Mouse (Mus musculus) MEL (cell line): ENCODE measurements around the gene Prr23a3. TPM values are rescaled to one million over a fixed set of nuclear protein-coding genes. Genes with fewer than 3 reads are reported as not detected.

ENCODE experiments used
- DNase-seq: peaks from one replicate; pipeline ENCODE4 v3.0.0; 2011; ENCODE audit warnings: low read depth, low spot score
- H3K27ac ChIP-seq: 2 replicates; pipeline ENCODE4 v1.5.1; 2012; ENCODE audit warnings: low read depth, mild to moderate bottlenecking, control low read depth, low read length, moderate library complexity; ENCODE audit not compliant: control insufficient read depth
- H3K27me3 ChIP-seq, 2 experiments: fragments of 150-350 bp in 1 of 2; sonication (generic) in 1 of 2; 2 replicates each; pipeline ENCODE4 v1.6.1; 2012; ENCODE audit warnings: low read length in 2 of 2, mild to moderate bottlenecking in 2 of 2, improper control_type of control experiment in 1 of 2, moderate library complexity in 1 of 2; ENCODE audit not compliant: insufficient read depth in 2 of 2, control insufficient read depth in 1 of 2
- H3K36me3 ChIP-seq, 2 experiments: 2 replicates each; pipeline ENCODE4 v1.6.1; 2012 to 2014; ENCODE audit warnings: low read length in 2 of 2, improper control_type of control experiment in 1 of 2, inconsistent platforms in 1 of 2, mild to moderate bottlenecking in 1 of 2; ENCODE audit not compliant: insufficient read depth in 2 of 2, control insufficient read depth in 1 of 2
- H3K4me1 ChIP-seq, 2 experiments: fragments of 150-350 bp in 1 of 2; sonication (generic) in 1 of 2; 2 replicates each; pipeline ENCODE4 v1.6.1; 2012; ENCODE audit warnings: low read length in 2 of 2, improper control_type of control experiment in 1 of 2, mild to moderate bottlenecking in 1 of 2; ENCODE audit not compliant: insufficient read depth in 2 of 2, control insufficient read depth in 1 of 2
- H3K4me3 ChIP-seq, 2 experiments: fragments of 150-350 bp in 1 of 2; sonication (generic) in 1 of 2; 2 replicates each; pipeline ENCODE4 v1.5.1; 2012; ENCODE audit warnings: low read depth in 2 of 2, low read length in 2 of 2, mild to moderate bottlenecking in 2 of 2, moderate library complexity in 2 of 2, control low read depth in 1 of 2, improper control_type of control experiment in 1 of 2; ENCODE audit not compliant: control insufficient read depth in 1 of 2, insufficient read depth in 1 of 2
- H3K79me2 ChIP-seq: 2 replicates; pipeline ENCODE4 v1.6.1; 2012; ENCODE audit warnings: mild to moderate bottlenecking, low read length, moderate library complexity; ENCODE audit not compliant: control insufficient read depth, poor library complexity, insufficient read depth
- H3K9ac ChIP-seq: 2 replicates; pipeline ENCODE4 v1.6.1; 2012; ENCODE audit warnings: low read depth, mild to moderate bottlenecking, control low read depth, low read length, moderate library complexity; ENCODE audit not compliant: control insufficient read depth, poor library complexity, severe bottlenecking
- H3K9me3 ChIP-seq: fragments of 150-350 bp; sonication (generic); replicated peaks from 2 replicates; pipeline ENCODE4 v1.6.1; 2012; ENCODE audit warnings: mild to moderate bottlenecking, low read length, improper control_type of control experiment, moderate library complexity; ENCODE audit not compliant: insufficient read depth
- CHD1 ChIP-seq: IDR thresholded peaks from 2 replicates; pipeline ENCODE4 v1.6.1; 2012; ENCODE audit warnings: low read depth, mild to moderate bottlenecking, inconsistent platforms, low read length, improper control_type of control experiment
- CHD2 ChIP-seq: IDR thresholded peaks from 2 replicates; pipeline ENCODE4 v1.6.1; 2011; ENCODE audit warnings: low read length, improper control_type of control experiment
- CTCF ChIP-seq, 3 experiments: IDR thresholded peaks in 2 of 3; conservative IDR thresholded peaks in 1 of 3; 2 replicates each; pipeline ENCODE4 v1.5.1; 2011 to 2012; ENCODE audit warnings: low read length in 3 of 3, low read depth in 2 of 3, mild to moderate bottlenecking in 2 of 3, improper control_type of control experiment in 1 of 3, inconsistent platforms in 1 of 3, mixed read lengths in 1 of 3, moderate library complexity in 1 of 3; ENCODE audit not compliant: control insufficient read depth in 1 of 3, insufficient read depth in 1 of 3, poor library complexity in 1 of 3, severe bottlenecking in 1 of 3
- ELF1 ChIP-seq: IDR thresholded peaks from 2 replicates; pipeline ENCODE4 v1.6.1; 2014; ENCODE audit warnings: low read depth, mild to moderate bottlenecking, inconsistent platforms, low read length, improper control_type of control experiment, moderate library complexity
- EP300 ChIP-seq, 2 experiments: IDR thresholded peaks; 2 replicates each; pipeline ENCODE4 v1.6.1; 2011; ENCODE audit warnings: improper control_type of control experiment in 2 of 2, low read length in 2 of 2, low read depth in 1 of 2, mild to moderate bottlenecking in 1 of 2
- HCFC1 ChIP-seq: IDR thresholded peaks from 2 replicates; pipeline ENCODE4 v1.6.1; 2012; ENCODE audit warnings: low read depth, mild to moderate bottlenecking, inconsistent platforms, low read length, improper control_type of control experiment, moderate library complexity
- KAT2A ChIP-seq: conservative IDR thresholded peaks from 2 replicates; pipeline ENCODE4 v1.6.1; 2012; ENCODE audit warnings: low read depth, low read length, improper control_type of control experiment, inconsistent platforms
- MAZ ChIP-seq: IDR thresholded peaks from 2 replicates; pipeline ENCODE4 v1.6.1; 2012; ENCODE audit warnings: low read depth, mild to moderate bottlenecking, inconsistent platforms, low read length, improper control_type of control experiment
- MEF2A ChIP-seq: IDR thresholded peaks from 2 replicates; pipeline ENCODE4 v1.6.1; 2014; ENCODE audit warnings: low read depth, mild to moderate bottlenecking, inconsistent platforms, low read length, improper control_type of control experiment; ENCODE audit not compliant: poor library complexity, insufficient replicate concordance, severe bottlenecking; ENCODE audit errors: extremely low read depth
- MXI1 ChIP-seq: IDR thresholded peaks from 2 replicates; pipeline ENCODE4 v1.6.1; 2011; ENCODE audit warnings: mild to moderate bottlenecking, low read depth, low read length, improper control_type of control experiment
- MYC ChIP-seq: IDR thresholded peaks from 2 replicates; pipeline ENCODE4 v1.6.1; 2011; ENCODE audit warnings: low read depth, mild to moderate bottlenecking, low read length, improper control_type of control experiment, moderate library complexity
- POLR2A ChIP-seq, 2 experiments: IDR thresholded peaks; 2 replicates each; pipeline ENCODE4 v1.6.1; 2011 to 2012; ENCODE audit warnings: low read length in 2 of 2, mild to moderate bottlenecking in 2 of 2, control low read depth in 1 of 2, improper control_type of control experiment in 1 of 2, low read depth in 1 of 2, moderate library complexity in 1 of 2; ENCODE audit not compliant: control insufficient read depth in 1 of 2, insufficient read depth in 1 of 2, poor library complexity in 1 of 2
- POLR2AphosphoS2 ChIP-seq: IDR thresholded peaks from 2 replicates; pipeline ENCODE4 v1.6.1; 2011; ENCODE audit warnings: low read length, improper control_type of control experiment
- RAD21 ChIP-seq: IDR thresholded peaks from 2 replicates; pipeline ENCODE4 v1.6.1; 2011; ENCODE audit warnings: mild to moderate bottlenecking, low read depth, low read length, improper control_type of control experiment
- SIN3A ChIP-seq: IDR thresholded peaks from 2 replicates; pipeline ENCODE4 v1.6.1; 2012; ENCODE audit warnings: low read length, improper control_type of control experiment, inconsistent platforms
- TCF12 ChIP-seq: IDR thresholded peaks from 2 replicates; pipeline ENCODE4 v1.6.1; 2014; ENCODE audit warnings: low read depth, mild to moderate bottlenecking, inconsistent platforms, low read length, improper control_type of control experiment, moderate library complexity
- UBTF ChIP-seq: IDR thresholded peaks from 2 replicates; pipeline ENCODE4 v1.6.1; 2012; ENCODE audit warnings: low read depth, mild to moderate bottlenecking, inconsistent platforms, low read length, improper control_type of control experiment, moderate library complexity, borderline replicate concordance; ENCODE audit not compliant: insufficient read depth
- USF1 ChIP-seq: IDR thresholded peaks from 2 replicates; pipeline ENCODE4 v1.6.1; 2014; ENCODE audit warnings: low read depth, mild to moderate bottlenecking, inconsistent platforms, low read length, improper control_type of control experiment, moderate library complexity
- USF2 ChIP-seq, 2 experiments: IDR thresholded peaks; 2 replicates each; pipeline ENCODE4 v1.6.1; 2011 to 2012; ENCODE audit warnings: improper control_type of control experiment in 2 of 2, low read length in 2 of 2, borderline replicate concordance in 1 of 2, inconsistent platforms in 1 of 2, low read depth in 1 of 2, mild to moderate bottlenecking in 1 of 2; ENCODE audit not compliant: insufficient read depth in 1 of 2
- ZC3H11A ChIP-seq: IDR thresholded peaks from 2 replicates; pipeline ENCODE4 v1.6.1; 2012; ENCODE audit warnings: low read depth, mild to moderate bottlenecking, inconsistent platforms, low read length, improper control_type of control experiment
- ZKSCAN1 ChIP-seq: IDR thresholded peaks from 2 replicates; pipeline ENCODE4 v1.6.1; 2012; ENCODE audit warnings: low read depth, mild to moderate bottlenecking, inconsistent platforms, low read length, improper control_type of control experiment, moderate library complexity
- ZMIZ1 ChIP-seq: IDR thresholded peaks from 2 replicates; pipeline ENCODE4 v1.6.1; 2012; ENCODE audit warnings: low read depth, mild to moderate bottlenecking, inconsistent platforms, low read length, improper control_type of control experiment, moderate library complexity
- polyA plus RNA-seq, 2 experiments: library from polyadenylated mRNA; stranded (reverse) in 1 of 2; unstranded in 1 of 2; fragments of >175 nt in 1 of 2; fragments of >200 nt in 1 of 2; gene quantifications; 2 replicates each; pipeline versions ENCODE4 v1.2.1 to v1.2.4; 2012; ENCODE audit warnings: low replicate concordance in 2 of 2, low read depth in 1 of 2; ENCODE audit not compliant: insufficient read length in 2 of 2, insufficient read depth in 1 of 2, missing spikeins in 1 of 2
- total RNA-seq: library from RNA; depleted of rRNA; stranded (reverse); fragments of 300-350 nt; gene quantifications from 2 replicates; pipeline ENCODE4 v1.2.3, GENCODE M21; 2012

The Prr23a3 gene
- total and polyA plus RNA-seq, 3 experiments, result not detected

DNA sequence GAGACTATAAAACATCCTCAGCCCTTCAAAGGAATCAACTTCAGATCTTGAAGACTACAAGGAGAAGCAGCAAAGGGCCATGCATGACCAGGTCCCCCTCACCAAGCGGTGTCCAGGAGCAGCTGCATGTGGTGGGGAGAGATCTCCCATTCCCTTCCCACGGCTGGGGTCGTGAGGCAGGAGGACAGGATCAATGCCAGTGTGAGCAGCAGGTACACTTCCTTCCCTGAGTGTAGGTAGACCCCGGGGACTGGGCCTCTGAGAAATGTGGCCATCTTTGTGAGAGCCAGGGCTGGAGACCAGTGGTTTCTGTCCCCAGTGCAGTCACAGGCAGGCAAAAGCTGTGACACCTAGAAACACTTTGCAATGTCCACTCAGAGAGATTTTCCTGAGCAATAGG is 44.1 kb upstream of the Prr23a3 start:
- H3K27me3 ChIP-seq, result no peaks in the 10 kb centered on the region
- no peaks in the 10 kb centered on the region for H3K79me2 ChIP-seq
- no peak overlapping the region for H3K9ac ChIP-seq
- no peaks in the 10 kb centered on the region for H3K9me3 ChIP-seq
- no peaks in the 10 kb centered on the region for H3K36me3 ChIP-seq
- no peak for TF ChIP-seq MYC
- TF ChIP-seq TCF12, result no peak
- no peak for TF ChIP-seq MXI1
- TF ChIP-seq SIN3A, result no peak
- TF ChIP-seq ELF1, result no peak
- TF ChIP-seq EP300 (IDR thresholded peaks at IDR 0.05; ENCODE audit: low read depth in 1 of 2, low read length in 2 of 2), result no peak
- no peaks in the 10 kb centered on the region for H3K4me1 ChIP-seq
- H3K4me3 ChIP-seq, result no peak overlapping the region
- H3K27ac ChIP-seq, result no peak overlapping the region
- DNase-seq, result no peak

DNA sequence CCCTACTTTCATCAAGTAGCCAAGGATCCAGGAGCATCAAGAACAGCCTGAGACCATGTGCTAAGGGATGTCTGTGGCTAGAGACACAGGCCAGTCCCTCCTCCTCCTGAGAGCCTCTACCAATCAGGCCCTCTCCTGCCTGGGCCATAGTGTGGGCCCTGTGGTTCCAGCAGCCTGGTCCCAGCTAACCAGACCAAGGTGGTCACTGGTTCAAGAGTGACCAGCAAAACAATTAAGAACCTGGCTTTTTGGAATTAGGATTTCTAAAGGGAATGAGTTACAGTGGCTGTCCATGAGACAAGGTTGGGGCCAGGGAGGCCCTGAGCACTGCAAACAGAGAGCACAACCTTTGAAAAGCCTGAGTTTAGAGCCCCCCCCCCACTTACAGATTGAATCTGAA is 43.5 kb upstream of the Prr23a3 start:
- Histone ChIP-seq H3K4me3 (no peak overlapping the region), H3K27ac (no peak overlapping the region)
- TF ChIP-seq KAT2A, result no peak
- TF ChIP-seq ZMIZ1, result no peak
- no peak for TF ChIP-seq CTCF (IDR thresholded peaks at IDR 0.05 in 2 of 3, conservative IDR thresholded peaks at IDR 0.05 in 1 of 3; ENCODE audit: control insufficient read depth in 1 of 3, insufficient read depth in 1 of 3, low read depth in 2 of 3, low read length in 3 of 3, poor library complexity in 1 of 3, severe bottlenecking in 1 of 3)
- TF ChIP-seq MXI1, result no peak
- no peak for TF ChIP-seq ZKSCAN1
- no peak for TF ChIP-seq USF1
- TF ChIP-seq ZC3H11A, result no peak
- TF ChIP-seq CHD1, result no peak
- no peak for TF ChIP-seq RAD21
- TF ChIP-seq MEF2A, result no peak
- TF ChIP-seq POLR2A (IDR thresholded peaks at IDR 0.05; ENCODE audit: control insufficient read depth in 1 of 2, insufficient read depth in 1 of 2, low read depth in 1 of 2, low read length in 2 of 2, poor library complexity in 1 of 2), result no peak
- TF ChIP-seq, all 39 proteins: peak for 0
- H3K79me2 ChIP-seq, result no peaks in the 10 kb centered on the region
- H3K4me1 ChIP-seq, result no peaks in the 10 kb centered on the region
- H3K9me3 ChIP-seq, result no peaks in the 10 kb centered on the region
- H3K27me3 ChIP-seq, result no peaks in the 10 kb centered on the region
- DNase-seq, result no peak
- H3K9ac ChIP-seq, result no peak overlapping the region
- H3K36me3 ChIP-seq, result no peaks in the 10 kb centered on the region

- no peak for TF ChIP-seq ZC3H11A
- no peak for TF ChIP-seq CTCF (IDR thresholded peaks at IDR 0.05 in 2 of 3, conservative IDR thresholded peaks at IDR 0.05 in 1 of 3; ENCODE audit: control insufficient read depth in 1 of 3, insufficient read depth in 1 of 3, low read depth in 2 of 3, low read length in 3 of 3, poor library complexity in 1 of 3, severe bottlenecking in 1 of 3)
- TF ChIP-seq MAZ, result no peak
- no peak for TF ChIP-seq SIN3A
- TF ChIP-seq MXI1, result no peak
- TF ChIP-seq USF1, result no peak
- TF ChIP-seq MYC, result no peak
- TF ChIP-seq USF2 (IDR thresholded peaks at IDR 0.05; ENCODE audit: borderline replicate concordance in 1 of 2, insufficient read depth in 1 of 2, low read depth in 1 of 2, low read length in 2 of 2), result no peak
- no peak for TF ChIP-seq HCFC1
- no peak for TF ChIP-seq RAD21
- TF ChIP-seq CHD2, result no peak
- no peak for TF ChIP-seq POLR2AphosphoS2
- TF ChIP-seq UBTF, result no peak
- no peak for TF ChIP-seq MEF2A
- TF ChIP-seq, all 39 proteins: peak for 0
- Histone ChIP-seq H3K4me3 (no peak overlapping the region), H3K27me3 (no peaks in the 10 kb centered on the region), H3K27ac (no peak overlapping the region), H3K79me2 (no peaks in the 10 kb centered on the region), H3K9ac (no peak overlapping the region), H3K4me1 (no peaks in the 10 kb centered on the region), H3K9me3 (no peaks in the 10 kb centered on the region), H3K36me3 (no peaks in the 10 kb centered on the region)
- no peak for DNase-seq
Measured at GRCm38 (mm10) chr9:98823805-98824204, 40.8 kb upstream of the Prr23a3 start.
